Mouse (Mus musculus) embryonic facial prominence, embryonic 14.5 days (tissue): ENCODE data around the gene Mybpc3. TPM values are rescaled to one million over a fixed set of nuclear protein-coding genes. Genes with fewer than 3 reads are reported as not detected.

ENCODE experiments used
- ATAC-seq: fragments of 200-750 bp; cut with Nextera tagmentation; 2 replicates; pipeline ENCODE4 v1.8.0; 2017; ENCODE audit warnings: low read depth, moderate number of reproducible peaks, moderate TSS enrichment
- DNase-seq: peaks from one replicate; pipeline ENCODE4 v3.0.0-alpha.2; 2015; ENCODE audit warnings: low spot score
- H3K27ac ChIP-seq: fragments of 300-500 bp; sonication (generic); replicated peaks from 2 replicates; pipeline ENCODE4 v1.5.1; 2014; ENCODE audit warnings: low read depth, mild to moderate bottlenecking, low read length, moderate library complexity
- H3K27me3 ChIP-seq: fragments of 300-500 bp; sonication (generic); replicated peaks from 2 replicates; pipeline ENCODE4 v1.6.1; 2014; ENCODE audit warnings: low read length; ENCODE audit not compliant: control insufficient read depth, insufficient read depth
- H3K36me3 ChIP-seq: fragments of 300-500 bp; sonication (generic); 2 replicates; pipeline ENCODE4 v1.6.1; 2014; ENCODE audit warnings: low read length, mixed read lengths; ENCODE audit not compliant: control insufficient read depth, insufficient read depth
- H3K4me1 ChIP-seq: fragments of 300-500 bp; sonication (generic); 2 replicates; pipeline ENCODE4 v1.6.1; 2014; ENCODE audit warnings: antibody characterized with exemption, low read length; ENCODE audit not compliant: control insufficient read depth, insufficient read depth
- H3K4me2 ChIP-seq: fragments of 300-500 bp; sonication (generic); 2 replicates; pipeline ENCODE4 v1.6.1; 2014; ENCODE audit warnings: low read depth, mild to moderate bottlenecking, low read length, moderate library complexity, mixed read lengths
- H3K4me3 ChIP-seq: fragments of 300-500 bp; sonication (generic); 2 replicates; pipeline ENCODE4 v1.5.1; 2014; ENCODE audit warnings: low read depth, mild to moderate bottlenecking, low read length
- H3K9ac ChIP-seq: fragments of 300-500 bp; sonication (generic); 2 replicates; pipeline ENCODE4 v1.6.1; 2014; ENCODE audit warnings: low read depth, mild to moderate bottlenecking, low read length, moderate library complexity, mixed read lengths
- H3K9me3 ChIP-seq: fragments of 300-500 bp; sonication (generic); 2 replicates; pipeline ENCODE4 v1.6.1; 2016; ENCODE audit warnings: low read length; ENCODE audit not compliant: control insufficient read depth
- WGBS: fragments of 180-500 bp; shearing (Covaris S2); extraction: QIAGEN DNeasy Blood & Tissue Kit; methylation state at CpG from one replicate; pipeline ENCODE4 v1.1.7; 2014; 5-methylcytosine and 5-hydroxymethylcytosine counted together
- polyA plus RNA-seq: library from polyadenylated mRNA; unstranded; fragments of >200 nt; fragmentation: Nextera tagmentation; extraction: Ambion mirVana; gene quantifications from 2 replicates; pipeline ENCODE4 v1.2.1, GENCODE M21; 2014

Gene Mybpc3
- polyA plus RNA-seq, 1 experiment from 2014 or later: 0.79 TPM

- Histone ChIP-seq H3K36me3 (no peaks in the 10 kb centered on the region), H3K4me2 (no peak overlapping the region), H3K9ac (no peak overlapping the region), H3K4me1 (peaks cover 4% of the 10 kb centered on the region; the same call in 1 of the 2 replicates), H3K27me3 (no peaks in the 10 kb centered on the region), H3K9me3 (no peaks in the 10 kb centered on the region), H3K4me3 (no peak overlapping the region), H3K27ac (no peak overlapping the region)
- 73% methylated on average over 6 of the region's 6 CpGs for WGBS
- DNase-seq (no peak), ATAC-seq (no peak)
Measured at GRCm38 (mm10) chr2:91113852-91114251, 4.1 kb upstream of the Mybpc3 start.

DNA sequence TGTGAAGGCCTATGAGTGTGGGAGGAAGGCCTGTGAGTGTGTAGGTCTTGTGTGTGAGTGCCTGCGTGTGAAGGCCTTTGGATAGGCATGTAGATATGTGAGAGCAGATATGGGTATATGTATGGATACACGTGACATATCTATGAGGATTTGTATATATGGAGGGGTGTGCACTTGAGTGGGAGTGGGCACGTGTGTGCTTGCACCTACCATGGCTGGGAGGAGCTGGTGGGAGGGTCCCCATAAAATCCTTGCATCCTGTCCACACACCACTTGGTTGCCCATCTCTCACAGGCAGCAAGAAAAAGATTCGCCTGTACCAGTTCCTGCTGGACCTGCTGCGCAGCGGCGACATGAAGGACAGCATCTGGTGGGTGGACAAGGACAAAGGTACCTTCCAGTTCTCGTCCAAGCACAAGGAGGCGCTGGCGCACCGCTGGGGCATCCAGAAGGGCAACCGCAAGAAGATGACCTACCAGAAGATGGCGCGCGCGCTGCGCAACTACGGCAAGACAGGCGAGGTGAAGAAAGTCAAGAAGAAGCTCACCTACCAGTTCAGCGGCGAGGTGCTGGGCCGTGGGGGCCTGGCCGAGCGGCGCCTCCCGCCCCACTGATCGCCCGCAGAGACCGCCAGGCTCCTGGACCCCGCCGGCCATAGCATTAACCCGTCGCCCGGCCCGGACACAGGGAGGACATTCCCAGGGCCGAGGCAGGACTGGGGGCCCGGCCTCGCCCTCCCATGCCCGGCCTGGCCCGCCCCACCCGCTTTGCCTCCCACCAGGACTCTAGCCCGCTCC lies 3.0 kb upstream of the Mybpc3 start:
- Histone ChIP-seq H3K36me3 (no peaks in the 10 kb centered on the region), H3K4me1 (peaks cover 4% of the 10 kb centered on the region; the same call in 1 of the 2 replicates), H3K9ac (peak overlapping the region; percentile 78), H3K27ac (no peak overlapping the region), H3K4me2 (peak overlapping the region; percentile 94), H3K4me3 (peak overlapping the region; percentile 48), H3K27me3 (no peaks in the 10 kb centered on the region), H3K9me3 (no peaks in the 10 kb centered on the region)
- ATAC-seq (peak; percentile 81), DNase-seq (peak; percentile 93)
- 15% methylated on average over 30 of the region's 42 CpGs for WGBS

- Histone ChIP-seq H3K4me1 (peaks cover 4% of the 10 kb centered on the region; the same call in 1 of the 2 replicates), H3K4me3 (peak overlapping the region; percentile 48), H3K36me3 (no peaks in the 10 kb centered on the region), H3K9ac (peak overlapping the region; percentile 78), H3K4me2 (peak overlapping the region; percentile 94), H3K27ac (no peak overlapping the region), H3K27me3 (no peaks in the 10 kb centered on the region), H3K9me3 (no peaks in the 10 kb centered on the region)
- ATAC-seq (no peak), DNase-seq (no peak)
- 34% methylated on average over 11 of the region's 12 CpGs for WGBS
Measured at GRCm38 (mm10) chr2:91115578-91115970, 2.4 kb upstream of the Mybpc3 start.

DNA sequence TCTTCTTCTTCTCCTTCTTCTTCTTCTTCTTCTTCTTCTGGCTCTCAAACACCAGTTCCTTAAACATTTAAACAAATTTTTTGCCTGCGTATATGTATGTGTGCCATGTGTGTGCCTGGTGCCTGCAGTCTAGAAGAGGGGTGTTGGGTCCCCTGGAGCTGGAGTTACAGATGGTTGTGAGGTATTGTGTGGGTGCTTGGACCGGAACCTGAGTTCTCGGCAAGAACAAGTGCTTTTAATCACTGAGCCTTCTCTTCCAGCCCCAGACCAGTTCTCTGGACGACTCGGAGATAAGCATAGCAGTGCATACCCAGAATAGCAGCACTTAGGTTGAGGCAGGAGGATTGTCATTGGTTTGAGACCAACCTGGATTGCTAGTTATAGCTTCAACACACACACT lies 1.1 kb upstream of the Mybpc3 start:
- WGBS: 83% methylated on average over 5 of the region's 5 CpGs
- H3K9me3 ChIP-seq: no peaks in the 10 kb centered on the region
- no peak for ATAC-seq

DNA sequence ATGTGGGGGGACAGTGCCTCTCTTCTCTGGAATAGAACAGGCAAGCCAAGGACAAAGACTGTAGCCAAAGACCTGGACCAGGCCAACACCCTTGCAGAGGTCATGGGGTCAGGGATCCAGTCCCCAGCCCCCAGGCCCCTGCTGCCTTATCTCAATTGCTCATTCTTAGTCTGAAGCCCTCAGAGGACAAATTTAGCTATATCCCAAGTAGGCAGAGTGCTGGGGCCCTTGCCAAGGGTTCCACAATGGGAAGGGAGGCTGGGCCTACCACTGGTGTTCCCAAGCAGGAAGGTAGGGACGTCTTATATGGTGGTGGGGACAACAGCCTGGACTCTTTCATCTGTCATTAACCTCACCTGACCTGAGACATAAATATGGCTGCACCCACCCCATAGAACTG lies 703 bp downstream of the Mybpc3 start:
- Histone ChIP-seq H3K4me2 (no peak overlapping the region), H3K27me3 (no peaks in the 10 kb centered on the region; the same call in 1 of the 2 replicates), H3K27ac (no peak overlapping the region), H3K4me3 (no peak overlapping the region), H3K9ac (no peak overlapping the region), H3K4me1 (peaks cover 4% of the 10 kb centered on the region; the same call in 1 of the 2 replicates), H3K36me3 (no peaks in the 10 kb centered on the region), H3K9me3 (no peaks in the 10 kb centered on the region)
- 79% methylated on average over 1 of the region's 1 CpGs for WGBS
- ATAC-seq (no peak), DNase-seq (no peak)

More for the DNA sequence above, 1.1 kb upstream of the Mybpc3 start:
- Histone ChIP-seq H3K4me1 (peaks cover 4% of the 10 kb centered on the region; the same call in 1 of the 2 replicates), H3K9ac (no peak overlapping the region), H3K4me3 (no peak overlapping the region), H3K36me3 (no peaks in the 10 kb centered on the region), H3K27me3 (no peaks in the 10 kb centered on the region; the same call in 1 of the 2 replicates), H3K4me2 (no peak overlapping the region), H3K27ac (no peak overlapping the region)
- no peak for DNase-seq

DNA sequence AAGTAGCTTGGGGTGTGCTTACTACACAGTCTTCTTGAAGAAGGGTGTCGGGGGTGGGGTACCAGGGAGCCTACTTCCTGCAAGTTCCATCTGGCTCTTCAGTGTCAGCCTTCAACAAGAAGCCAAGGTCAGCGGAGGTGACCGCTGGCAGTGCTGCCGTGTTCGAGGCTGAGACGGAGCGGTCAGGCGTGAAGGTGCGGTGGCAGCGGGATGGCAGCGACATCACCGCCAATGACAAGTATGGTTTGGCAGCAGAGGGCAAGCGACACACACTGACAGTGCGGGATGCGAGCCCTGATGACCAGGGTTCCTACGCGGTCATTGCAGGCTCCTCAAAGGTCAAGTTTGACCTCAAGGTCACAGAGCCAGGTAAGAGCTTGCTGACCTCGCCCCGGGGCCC lies 1.1 kb downstream of the Mybpc3 start:
- 89% methylated on average over 18 of the region's 19 CpGs for WGBS

DNA sequence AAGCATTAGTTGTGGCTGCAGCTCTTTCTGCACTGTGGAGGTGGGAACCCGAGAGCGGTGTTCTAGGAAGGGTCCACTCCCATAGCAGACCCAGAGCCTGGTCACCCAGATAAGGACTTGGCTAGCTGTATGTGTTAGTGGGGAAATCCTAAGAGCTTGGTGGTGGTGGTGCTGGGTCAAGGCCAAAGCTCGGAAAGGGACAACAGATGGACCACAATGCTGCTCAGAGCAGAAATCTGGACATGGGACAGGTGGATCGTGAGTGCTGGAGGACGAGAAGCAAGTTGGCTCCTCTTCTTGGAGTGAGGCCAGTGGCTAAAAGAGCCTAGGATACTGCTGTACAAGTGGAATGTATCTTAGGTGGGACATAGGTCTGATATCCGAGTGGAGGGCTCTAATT lies 1.6 kb downstream of the Mybpc3 start:
- H3K9ac ChIP-seq: no peak overlapping the region
- no peak overlapping the region for H3K4me2 ChIP-seq
- H3K27ac ChIP-seq: no peak overlapping the region
- WGBS: 77% methylated on average over 6 of the region's 6 CpGs
- no peaks in the 10 kb centered on the region for H3K36me3 ChIP-seq
- no peak overlapping the region for H3K4me3 ChIP-seq
- no peaks in the 10 kb centered on the region; the same call in 1 of the 2 replicates for H3K27me3 ChIP-seq
- H3K9me3 ChIP-seq: no peaks in the 10 kb centered on the region
- DNase-seq (no peak), ATAC-seq (no peak)
- H3K4me1 ChIP-seq: peaks cover 4% of the 10 kb centered on the region; the same call in 1 of the 2 replicates

More for the DNA sequence above, 1.1 kb downstream of the Mybpc3 start:
- Histone ChIP-seq H3K4me3 (no peak overlapping the region), H3K27me3 (no peaks in the 10 kb centered on the region; the same call in 1 of the 2 replicates), H3K4me1 (peaks cover 4% of the 10 kb centered on the region; the same call in 1 of the 2 replicates), H3K9me3 (no peaks in the 10 kb centered on the region), H3K9ac (no peak overlapping the region), H3K27ac (no peak overlapping the region), H3K36me3 (no peaks in the 10 kb centered on the region), H3K4me2 (no peak overlapping the region)
- DNase-seq (no peak), ATAC-seq (no peak)

DNA sequence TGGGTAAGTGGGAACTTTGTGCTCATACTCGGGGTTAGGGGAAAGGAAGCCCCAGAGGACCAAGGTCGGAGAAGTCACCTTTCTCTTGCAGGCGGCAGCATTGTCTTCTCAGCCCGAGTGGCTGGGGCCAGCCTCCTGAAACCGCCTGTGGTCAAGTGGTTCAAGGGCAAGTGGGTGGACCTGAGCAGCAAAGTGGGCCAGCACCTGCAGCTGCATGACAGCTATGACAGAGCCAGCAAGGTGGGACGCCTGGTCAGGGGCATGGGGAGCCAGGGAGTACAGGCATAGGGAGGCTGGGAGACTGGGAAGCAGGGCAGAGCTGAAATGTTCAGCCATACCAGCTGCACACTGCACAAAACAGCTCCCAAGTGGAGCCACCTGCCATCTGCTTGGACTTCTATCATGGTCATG lies 2.3 kb downstream of the Mybpc3 start:
- Histone ChIP-seq H3K27me3 (no peaks in the 10 kb centered on the region; the same call in 1 of the 2 replicates), H3K4me1 (peaks cover 3% of the 10 kb centered on the region; the same call in 1 of the 2 replicates), H3K9me3 (no peaks in the 10 kb centered on the region), H3K4me3 (no peak overlapping the region), H3K9ac (no peak overlapping the region), H3K4me2 (no peak overlapping the region), H3K27ac (no peak overlapping the region), H3K36me3 (no peaks in the 10 kb centered on the region)
- WGBS: 73% methylated on average over 6 of the region's 6 CpGs
- DNase-seq (no peak), ATAC-seq (no peak)
